Mouse (Mus musculus) brain, embryonic 14.5 days (tissue): ENCODE data around the gene Olfr1039. TPM values are rescaled to one million over a fixed set of nuclear protein-coding genes. Genes with fewer than 3 reads are reported as not detected.
"Not testable (repeated sequence)": the region's sequence is repeated elsewhere in the genome, so short reads cannot be mapped to it uniquely, and the experiment has no call there.

Experiments
- DNase-seq: peaks from one replicate; pipeline ENCODE4 v3.0.0-alpha.2; 2011; ENCODE audit warnings: low read depth
- CTCF ChIP-seq: fragments of 200-500 bp; IDR thresholded peaks from 2 replicates; pipeline ENCODE4 v1.5.1; 2012; ENCODE audit warnings: inconsistent platforms, mild to moderate bottlenecking, moderate library complexity, borderline replicate concordance; ENCODE audit not compliant: insufficient read depth, insufficient read length; ENCODE audit errors: extremely low read depth
- POLR2A ChIP-seq: fragments of 200-500 bp; IDR thresholded peaks from 2 replicates; pipeline ENCODE4 v1.6.1; 2012; ENCODE audit warnings: mild to moderate bottlenecking, inconsistent platforms, borderline replicate concordance; ENCODE audit not compliant: poor library complexity, insufficient read depth, insufficient read length, severe bottlenecking; ENCODE audit errors: extremely low read depth
- polyA plus RNA-seq: library from polyadenylated mRNA; depleted of rRNA; stranded (reverse); fragments of >200 nt; gene quantifications from 2 replicates; pipeline ENCODE4 v1.2.3, GENCODE M21; 2012; rRNA removed

The Olfr1039 gene
- not detected in 2 replicates for polyA plus RNA-seq

- no peak for DNase-seq
- TF ChIP-seq POLR2A, result no peak
- no peak for TF ChIP-seq CTCF
Measured at GRCm38 (mm10) chr2:86135828-86136227, at the start of gene Olfr1039. Olfr1039 (minus strand) TSS chr2:86135928.

DNA sequence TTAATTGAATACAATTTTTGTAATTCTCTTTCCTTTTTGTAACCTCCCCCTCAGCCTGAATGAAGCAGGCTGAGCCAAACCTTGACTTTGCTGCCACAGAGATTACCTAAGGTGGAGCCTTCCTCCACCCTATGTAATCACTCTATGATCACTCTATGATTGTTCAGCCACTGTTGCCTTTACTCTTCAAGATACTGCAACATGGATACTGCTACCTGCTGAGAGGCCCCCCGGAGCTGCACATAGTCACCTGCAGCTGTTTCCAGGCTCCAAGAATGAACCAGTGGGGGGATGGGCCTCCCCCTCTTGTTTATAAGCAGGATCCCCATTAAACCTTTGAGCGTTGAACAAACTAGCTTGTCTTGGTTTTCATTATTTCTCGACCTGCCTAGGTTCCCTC is 44.2 kb upstream of the Olfr1039 start:
- no peak for DNase-seq
- TF ChIP-seq POLR2A (no peak), CTCF (no peak)

- TF ChIP-seq CTCF, result no peak
- no peak for DNase-seq
Measured at GRCm38 (mm10) chr2:86177720-86178119, 42.0 kb upstream of the Olfr1039 start, which contains the start of gene Olfr1044. Olfr1044 (minus strand) TSS chr2:86177820.

DNA sequence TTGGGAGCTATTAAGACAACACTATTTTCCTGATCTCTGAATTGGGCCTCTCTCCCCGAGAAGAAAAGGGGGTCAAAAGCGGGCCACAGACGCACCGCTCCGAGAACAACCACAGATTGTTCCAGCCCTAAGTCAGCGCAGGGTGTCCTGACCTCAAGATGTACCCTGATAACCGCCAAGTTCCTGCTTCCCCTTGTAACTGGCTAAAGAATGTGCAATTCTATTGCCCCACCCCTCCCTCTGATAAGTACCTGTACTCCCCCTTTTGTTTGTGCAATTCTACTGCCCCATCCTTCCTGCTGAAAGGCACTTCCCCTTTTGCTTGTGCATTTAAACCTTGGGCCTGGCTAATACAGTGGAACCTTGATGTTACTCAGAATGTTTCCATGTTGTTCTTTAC is 39.7 kb upstream of the Olfr1039 start:
- DNase-seq, result not testable (repeated sequence)

GRCm38 (mm10) chr2:86167422-86167821 is 31.7 kb upstream of the Olfr1039 start, which contains the start of gene Olfr1043:
Olfr1043 (minus strand) TSS chr2:86167522.
- DNase-seq, result no peak
- TF ChIP-seq CTCF, result no peak
- no peak for TF ChIP-seq POLR2A

GRCm38 (mm10) chr2:86161738-86162137 is 26.0 kb upstream of the Olfr1039 start, which contains the start of gene Olfr1042:
Olfr1042 (minus strand) TSS chr2:86161838.
- no peak for DNase-seq
- TF ChIP-seq CTCF (no peak), POLR2A (no peak)

- TF ChIP-seq CTCF, result no peak
- no peak for TF ChIP-seq POLR2A
- DNase-seq, result no peak
Measured at GRCm38 (mm10) chr2:86146632-86147031, 10.9 kb upstream of the Olfr1039 start, which contains the start of gene Olfr1040. Olfr1040 (minus strand) TSS chr2:86146732.

GRCm38 (mm10) chr2:86087285-86087684 is 48.4 kb downstream of the Olfr1039 start, which contains the start of gene Olfr1037:
Olfr1037 (minus strand) TSS chr2:86087385.
- no peak for DNase-seq
- TF ChIP-seq POLR2A (no peak), CTCF (no peak)

- not testable (repeated sequence) for DNase-seq
Measured at GRCm38 (mm10) chr2:86080478-86080877, 55.2 kb downstream of the Olfr1039 start.

Other genes starting within 250 kb of the Olfr1039 start
- gene Olfr1024, start 230.9 kb downstream of the Olfr1039 start, polyA plus RNA-seq, result not detected in 2 replicates
- gene Olfr1025-ps1, start 220.7 kb downstream of the Olfr1039 start, polyA plus RNA-seq, result not detected in 2 replicates
- not detected in 2 replicates for gene Olfr1026, start 214.4 kb downstream of the Olfr1039 start, polyA plus RNA-seq
- gene Olfr1028, start 185.5 kb downstream of the Olfr1039 start, polyA plus RNA-seq, result not detected in 2 replicates
- not detected in 2 replicates for gene Olfr1029, start 162.0 kb downstream of the Olfr1039 start, polyA plus RNA-seq
- not detected in 2 replicates for gene Olfr1030, start 156.7 kb downstream of the Olfr1039 start, polyA plus RNA-seq
- not detected in 2 replicates for gene Olfr1031, start 145.6 kb downstream of the Olfr1039 start, polyA plus RNA-seq
- not detected in 2 replicates for gene Olfr1032, start 130.4 kb downstream of the Olfr1039 start, polyA plus RNA-seq
- 0.04 and 0.06 TPM in 2 replicates for gene Olfr1033, start 115.3 kb downstream of the Olfr1039 start, polyA plus RNA-seq
- gene Olfr1034, start 90.1 kb downstream of the Olfr1039 start, polyA plus RNA-seq, result not detected in 2 replicates
- gene Olfr1036, start 61.9 kb downstream of the Olfr1039 start, polyA plus RNA-seq, result not detected in 2 replicates
- not detected in 2 replicates for gene Olfr1037, start 48.5 kb downstream of the Olfr1039 start, polyA plus RNA-seq
- gene Olfr1040, start 10.8 kb upstream of the Olfr1039 start, polyA plus RNA-seq, result not detected in 2 replicates
- not detected in 2 replicates for gene Olfr1042, start 25.9 kb upstream of the Olfr1039 start, polyA plus RNA-seq
- not detected in 2 replicates for gene Olfr1043, start 31.6 kb upstream of the Olfr1039 start, polyA plus RNA-seq
- not detected in 2 replicates for gene Olfr1044, start 41.9 kb upstream of the Olfr1039 start, polyA plus RNA-seq
- not detected in 2 replicates for gene Olfr52, start 49.8 kb upstream of the Olfr1039 start, polyA plus RNA-seq
- gene Olfr1045, start 67.1 kb upstream of the Olfr1039 start, polyA plus RNA-seq, result not detected in 2 replicates
- gene Olfr1046, start 83.4 kb upstream of the Olfr1039 start, polyA plus RNA-seq, result not detected in 2 replicates
- not detected in 2 replicates for gene Olfr1047, start 95.5 kb upstream of the Olfr1039 start, polyA plus RNA-seq
- not detected in 2 replicates for gene Olfr1048, start 104.4 kb upstream of the Olfr1039 start, polyA plus RNA-seq
- gene Olfr1049, start 122.4 kb upstream of the Olfr1039 start, polyA plus RNA-seq, result not detected in 2 replicates
- not detected in 2 replicates for gene Olfr1051, start 143.2 kb upstream of the Olfr1039 start, polyA plus RNA-seq
- gene Olfr1052, start 156.5 kb upstream of the Olfr1039 start, polyA plus RNA-seq, result not detected in 2 replicates
- not detected in 2 replicates for gene Olfr1053, start 179.4 kb upstream of the Olfr1039 start, polyA plus RNA-seq
- not detected in 2 replicates for gene Olfr1054, start 199.5 kb upstream of the Olfr1039 start, polyA plus RNA-seq
- gene Olfr1055, start 214.4 kb upstream of the Olfr1039 start, polyA plus RNA-seq, result not detected in 2 replicates
- gene Olfr1056, start 226.5 kb upstream of the Olfr1039 start, polyA plus RNA-seq, result not detected in 2 replicates
- not detected in 2 replicates for gene Olfr1057, start 242.5 kb upstream of the Olfr1039 start, polyA plus RNA-seq